Mouse (Mus musculus): ENCODE results near the gene Stk11.

Gene Stk11

GRCm38 (mm10) chr10:80170052-80170451 lies 54.4 kb downstream of the Stk11 start:
- no peak for DNase-seq (ENCODE audit: low spot score)

GRCm38 (mm10) chr10:80170601-80171021 lies 55.0 kb downstream of the Stk11 start:
- DNase-seq (ENCODE audit: low spot score): no peak

GRCm38 (mm10) chr10:80171252-80171651 lies 55.6 kb downstream of the Stk11 start:
- no peak for DNase-seq (ENCODE audit: low spot score)

DNA sequence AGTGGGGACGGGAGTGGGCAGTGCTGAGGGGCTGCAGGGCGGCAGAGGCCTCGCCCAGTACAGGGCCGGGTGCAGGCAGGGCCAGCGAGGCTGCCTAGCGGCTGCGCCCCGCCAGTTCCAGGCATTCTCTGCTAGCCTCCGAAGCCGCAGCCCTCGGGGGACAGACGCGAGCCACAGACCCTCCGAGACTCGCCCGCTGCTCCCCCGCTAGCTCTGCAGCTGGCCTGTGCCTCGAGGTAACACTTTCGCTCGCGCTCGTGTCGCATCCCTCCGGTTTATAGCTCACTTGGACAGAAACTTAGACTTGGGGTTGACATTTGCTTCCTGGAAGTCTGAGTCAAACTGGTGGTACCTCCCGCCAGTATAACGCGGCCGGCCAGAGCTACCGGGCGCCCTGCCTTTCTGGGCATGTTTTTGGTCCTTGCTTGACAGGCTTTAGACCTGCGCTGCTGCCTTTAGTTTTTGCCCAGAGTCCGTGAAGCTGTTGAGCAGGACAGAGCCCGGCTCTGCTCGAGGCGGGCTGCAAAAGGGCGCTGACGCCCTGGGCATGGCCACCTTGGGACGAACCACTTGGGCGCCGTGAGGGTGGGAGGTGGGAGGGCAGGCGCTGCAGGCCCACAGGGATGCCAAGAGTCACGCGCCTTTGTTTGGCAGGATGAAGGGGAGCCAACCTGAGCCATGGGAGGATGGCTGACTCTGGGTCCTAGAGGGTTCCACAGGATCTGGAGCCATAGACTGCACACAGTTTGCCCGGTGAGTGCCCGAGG lies 56.3 kb downstream of the Stk11 start:
- DNase-seq (ENCODE audit: low spot score): no peak

DNA sequence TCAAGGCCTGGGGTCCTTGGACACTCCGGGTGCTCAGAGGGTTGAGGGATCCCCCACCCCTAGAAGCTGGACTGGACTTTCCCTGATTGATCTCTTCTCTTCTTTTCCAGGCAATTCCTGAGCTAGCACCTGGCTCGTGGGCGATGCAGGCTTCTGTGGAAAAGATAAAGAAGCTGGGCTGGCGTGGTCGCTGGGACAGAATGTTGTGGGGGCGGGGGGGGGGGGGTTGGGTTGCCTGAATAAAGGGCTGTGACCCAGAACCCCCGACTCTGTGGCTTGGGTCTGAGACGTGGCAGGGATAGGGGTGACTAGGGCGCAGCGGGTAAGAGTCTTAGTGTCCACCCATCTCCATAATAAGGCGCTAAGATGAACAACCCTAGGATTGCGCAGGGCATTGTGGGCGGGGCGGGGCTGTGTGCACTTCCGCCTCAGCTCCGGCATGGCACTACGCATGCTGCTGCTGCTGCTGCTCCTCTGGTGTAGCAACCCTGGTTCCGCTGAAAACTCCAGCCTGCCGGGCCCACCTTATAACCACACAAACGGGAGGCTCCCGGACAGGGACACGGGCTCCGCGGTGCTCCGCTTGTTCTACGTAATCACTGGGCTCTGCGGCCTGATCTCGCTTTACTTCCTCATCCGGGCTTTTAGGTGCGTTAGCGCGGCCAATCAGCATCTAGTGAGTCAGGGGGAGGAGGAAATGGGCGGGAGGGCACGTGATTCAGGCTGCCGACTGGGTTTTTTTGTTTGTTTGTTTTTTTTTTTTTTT lies 57.1 kb downstream of the Stk11 start, which contains the start of gene 1600002K03Rik:
Gene 1600002K03Rik, plus strand, starts transcription at position 418 of the 766 bp plus-strand sequence.
- DNase-seq (ENCODE audit: low spot score): peak; percentile 88

GRCm38 (mm10) chr10:80173358-80173757 lies 57.8 kb downstream of the Stk11 start:
- no peak for DNase-seq (ENCODE audit: low spot score)

- no peak for DNase-seq (ENCODE audit: low spot score)
Observed at GRCm38 (mm10) chr10:80173955-80174640, 58.5 kb downstream of the Stk11 start.

GRCm38 (mm10) chr10:80174705-80175104 lies 59.1 kb downstream of the Stk11 start:
- no peak for DNase-seq (ENCODE audit: low spot score)

GRCm38 (mm10) chr10:80175536-80176269 lies 60.1 kb downstream of the Stk11 start:
- DNase-seq (ENCODE audit: low spot score): no peak

DNA sequence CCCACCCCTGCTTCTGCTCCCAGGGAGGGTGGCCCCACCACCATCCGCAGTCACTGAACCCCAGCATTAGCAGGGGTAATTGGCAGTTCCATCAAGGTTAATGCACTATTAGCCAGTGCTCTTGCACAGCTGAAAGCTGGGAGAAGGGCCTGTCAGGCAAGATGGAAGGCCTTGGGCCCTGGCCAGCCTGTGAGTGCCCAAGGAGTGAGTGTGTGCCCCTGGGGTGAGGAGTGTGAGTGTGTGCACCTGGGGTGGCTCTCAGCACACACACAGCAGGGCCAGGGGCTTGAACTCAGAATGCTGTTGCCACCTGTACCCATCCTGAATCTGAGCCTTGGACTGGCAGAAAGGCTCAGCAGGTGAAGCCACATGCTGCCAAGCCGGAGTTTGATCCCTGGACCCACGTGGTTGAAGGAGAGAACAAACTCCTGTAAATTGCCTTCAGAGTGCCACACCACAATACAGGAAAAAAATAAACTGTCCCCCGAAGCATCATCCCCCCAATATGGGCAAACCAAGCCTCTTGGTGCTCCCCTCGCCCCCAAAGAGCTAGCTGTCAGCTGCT lies 60.7 kb downstream of the Stk11 start:
- no peak for DNase-seq (ENCODE audit: low spot score)

GRCm38 (mm10) chr10:80177441-80178279 lies 62.1 kb downstream of the Stk11 start:
- DNase-seq (ENCODE audit: low spot score): no peak

DNA sequence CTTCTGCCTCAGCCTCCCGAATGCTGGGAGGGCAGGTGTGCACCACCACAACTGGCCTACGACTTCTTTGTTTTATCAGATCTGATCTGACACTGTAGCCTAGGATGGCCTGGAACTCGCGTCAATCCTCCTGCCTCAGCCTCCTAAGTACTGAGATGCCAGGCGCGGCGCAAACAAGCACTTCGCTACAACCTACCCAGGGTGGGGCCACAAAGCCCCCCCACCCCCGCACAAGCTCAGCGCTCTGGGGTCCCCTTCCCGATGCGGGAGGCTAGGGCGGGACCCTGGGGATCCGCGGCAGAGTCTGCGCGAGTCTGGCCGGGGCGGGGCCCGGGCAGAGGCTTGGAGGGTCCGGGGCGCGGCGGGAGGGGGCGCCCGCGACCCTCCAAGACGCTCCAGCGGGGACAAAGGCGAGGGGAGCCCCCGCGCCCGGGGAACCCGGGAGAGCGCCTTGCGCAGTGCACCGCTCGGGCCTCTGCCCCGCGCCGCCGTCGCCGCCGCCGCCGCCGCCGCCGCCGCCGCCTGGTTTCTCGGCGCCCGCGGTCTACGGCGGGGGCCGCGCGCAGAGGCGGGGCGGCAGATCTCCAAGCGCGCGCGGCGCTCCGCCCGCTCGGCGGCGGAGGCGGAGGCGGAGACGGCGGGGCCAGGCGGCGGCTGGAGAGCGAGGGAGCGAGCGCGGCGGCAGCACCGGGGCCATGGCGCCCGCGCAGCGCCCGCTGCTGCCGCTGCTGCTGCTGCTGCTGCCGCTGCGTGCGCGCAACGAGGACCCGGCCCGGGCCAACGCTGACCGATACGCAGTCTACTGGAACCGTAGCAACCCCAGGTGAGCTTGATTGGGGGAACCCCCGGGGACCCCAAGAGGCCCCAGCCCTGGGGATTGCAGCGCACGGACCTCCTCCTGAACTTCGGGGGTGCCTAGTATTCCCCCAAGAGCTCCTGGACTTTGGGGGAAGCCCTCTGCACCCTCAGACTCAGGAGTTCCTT lies 63.8 kb downstream of the Stk11 start, which contains the start of gene Efna2:
Gene Efna2, plus strand, starts transcription at position 415 of the 984 bp plus-strand sequence.
- peak; percentile 51 for DNase-seq (ENCODE audit: low spot score)

Measured in urinary bladder, postnatal 14 days (tissue).